ENCODE assay signal across 8 mouse cellular contexts in the genomic region with DNA sequence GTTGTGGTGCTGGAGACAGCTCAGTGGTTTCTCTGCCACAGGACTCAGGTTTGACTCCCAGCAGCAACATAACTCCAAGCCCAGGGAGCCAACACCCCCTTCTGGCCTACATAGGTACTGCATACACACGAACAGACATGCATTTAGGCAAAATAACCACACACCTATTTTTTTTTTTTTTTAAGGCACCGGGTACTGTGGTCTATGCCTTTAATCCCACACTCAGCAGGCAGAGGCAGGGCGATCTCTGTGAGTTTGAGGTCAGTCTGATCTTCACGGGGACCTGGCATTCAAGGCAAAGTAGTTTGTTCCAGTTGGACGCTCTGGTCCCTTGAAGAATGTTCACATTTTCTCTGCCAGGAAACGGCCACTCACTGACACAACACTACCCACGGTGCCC. TPM values are rescaled to one million over a fixed set of nuclear protein-coding genes. Genes with fewer than 3 reads are reported as not detected.
DNase-seq lines count a peak whose midpoint lies in the region; ATAC-seq and TF ChIP-seq lines count a peak whose summit lies in the region.

No protein-coding gene starts in this region.

- no peak for ATAC-seq in liver, embryonic 13.5 days (ENCODE audit: low read depth)

- H3K36me3 ChIP-seq in testis, adult 2 months (ENCODE audit: control insufficient read depth, insufficient read depth, low read length), result no peaks in the 10 kb centered on the region
- no peaks in the 10 kb centered on the region for H3K36me3 ChIP-seq in liver, embryonic 13.5 days

- no peaks in the 10 kb centered on the region for H3K9me3 ChIP-seq in liver, embryonic 13.5 days (replicated peaks)

- no peaks in the 10 kb centered on the region for H3K27me3 ChIP-seq in testis, adult 2 months (ENCODE audit: control insufficient read depth, insufficient read depth, low read length)
- H3K27me3 ChIP-seq in liver, embryonic 13.5 days, result no peaks in the 10 kb centered on the region

- no peak overlapping the region for H3K4me3 ChIP-seq in testis, adult 2 months (ENCODE audit: control insufficient read depth, low read depth, low read length)
- no peak overlapping the region for H3K4me3 ChIP-seq in liver, embryonic 13.5 days (replicated peaks)

- peak; percentile 50; the same call in 1 of the 2 replicates for TF ChIP-seq CTCF in testis, adult 2 months (IDR thresholded peaks at IDR 0.05; ENCODE audit: control insufficient read depth, insufficient read depth, insufficient replicate concordance, low read depth, low read length)

- 63% methylated on average over 7 of the region's 7 CpGs for WGBS in liver, embryonic 13.5 days (ENCODE audit: insufficient replicate concordance)

- H3K4me2 ChIP-seq in liver, embryonic 13.5 days, result peak overlapping the region; percentile 95; the same call in 1 of the 2 replicates

- TF ChIP-seq POLR2A in testis, adult 2 months (IDR thresholded peaks at IDR 0.05; ENCODE audit: control insufficient read depth, low read depth, low read length), result no peak

- peaks cover 13% of the 10 kb centered on the region for H3K4me1 ChIP-seq in testis, adult 2 months (ENCODE audit: control insufficient read depth, insufficient read depth, low read length)
- peaks cover 51% of the 10 kb centered on the region for H3K4me1 ChIP-seq in liver, embryonic 13.5 days (replicated peaks)

- no peak overlapping the region for H3K9ac ChIP-seq in liver, embryonic 13.5 days

- peak; percentile 47 for DNase-seq in embryo, embryonic 10 days (ENCODE audit: low spot score)
- no peak for DNase-seq in embryo, embryonic 9.5 days (ENCODE audit: extremely low spot score)
- no peak for DNase-seq in testis, postnatal 10 days (ENCODE audit: low spot score)
- DNase-seq in liver, embryonic 13.5 days, result peak; percentile 56
- DNase-seq in thymus, postnatal 36 days, result peak; percentile 25 to 28
- DNase-seq in gastrocnemius, adult 18-20 months (ENCODE audit: low spot score), result no peak
- no peak for DNase-seq in ovary, postnatal 14 days (ENCODE audit: low spot score)

- no peak overlapping the region for H3K27ac ChIP-seq in testis, adult 2 months (ENCODE audit: control insufficient read depth, insufficient read depth, low read depth, low read length)
- no peak overlapping the region for H3K27ac ChIP-seq in liver, embryonic 13.5 days

RNA-seq across cellular contexts. Expression of a gene that starts 2.2 kb away (rescaled TPM):
- polyA plus RNA-seq in testis, adult 2 months (2012; rRNA removed), result 16.0 and 16.4 TPM in 2 replicates
- 9.7 and 10.1 TPM in 2 replicates for polyA plus RNA-seq in liver, embryonic 13.5 days (2015; fragmentation: Nextera tagmentation; extraction: Ambion mirVana)
- 10 to 100 TPM; 25.3 to 26.9 TPM for total RNA-seq in gastrocnemius, adult 18-20 months (2021)

RNA-seq across cellular contexts. Expression of a gene that starts 25.2 kb away (rescaled TPM):
- 149 and 160 TPM in 2 replicates for polyA plus RNA-seq in testis, adult 2 months (2012; rRNA removed)
- 40.5 and 42.5 TPM in 2 replicates for polyA plus RNA-seq in liver, embryonic 13.5 days (2015; fragmentation: Nextera tagmentation; extraction: Ambion mirVana)
- 1 to 10 TPM; 4.2 to 4.7 TPM for total RNA-seq in gastrocnemius, adult 18-20 months (2021)

RNA-seq across cellular contexts. Expression of a gene that starts 32.1 kb away (rescaled TPM):
- polyA plus RNA-seq in testis, adult 2 months (2012; rRNA removed), result 2.4 and 2.9 TPM in 2 replicates
- polyA plus RNA-seq in liver, embryonic 13.5 days (2015; fragmentation: Nextera tagmentation; extraction: Ambion mirVana), result 14.2 and 15.6 TPM in 2 replicates
- 10 to 100 TPM; 50.1 to 52.0 TPM for total RNA-seq in gastrocnemius, adult 18-20 months (2021)

RNA-seq across cellular contexts. Expression of a gene that starts 34.1 kb away (rescaled TPM):
- 8.8 TPM in 2 replicates for polyA plus RNA-seq in testis, adult 2 months (2012; rRNA removed)
- 11.9 and 12.5 TPM in 2 replicates for polyA plus RNA-seq in liver, embryonic 13.5 days (2015; fragmentation: Nextera tagmentation; extraction: Ambion mirVana)
- 10 to 100 TPM; 24.5 to 28.4 TPM for total RNA-seq in gastrocnemius, adult 18-20 months (2021)

RNA-seq across cellular contexts. Expression of a gene that starts 36.9 kb away (rescaled TPM):
- 0.76 and 0.98 TPM in 2 replicates for polyA plus RNA-seq in testis, adult 2 months (2012; rRNA removed)
- polyA plus RNA-seq in liver, embryonic 13.5 days (2015; fragmentation: Nextera tagmentation; extraction: Ambion mirVana), result 0.05 and 0.07 TPM in 2 replicates
- 1 to 10 TPM in 1 of 2 experiments, under 1 TPM in 1; 0.55 to 1.2 TPM for total RNA-seq in gastrocnemius, adult 18-20 months (2021)

Comparison
In these comparisons a context has a peak if more than half of its experiments do, and no peak if none do; other contexts are left out.
1. DNase-seq: peak in embryo, embryonic 10 days (single experiment), liver, embryonic 13.5 days (single experiment) and thymus, postnatal 36 days (2 of 2); none in embryo, embryonic 9.5 days (single experiment), testis, postnatal 10 days (single experiment), gastrocnemius, adult 18-20 months (single experiment) and ovary, postnatal 14 days (single experiment).